Mouse (Mus musculus) B cell, adult 2 months (primary cell): ENCODE measurements around the gene Mmp11.
A peak's percentile ranks its signal among the peaks of the same experiment; 100 is the strongest.
"Not testable (repeated sequence)": the region's sequence is repeated elsewhere in the genome, so short reads cannot be mapped to it uniquely, and the experiment has no call there.

ENCODE experiments used
- DNase-seq, 2 experiments: peaks; one replicate each; pipeline ENCODE4 v3.0.0; 2022

The Mmp11 gene

DNA sequence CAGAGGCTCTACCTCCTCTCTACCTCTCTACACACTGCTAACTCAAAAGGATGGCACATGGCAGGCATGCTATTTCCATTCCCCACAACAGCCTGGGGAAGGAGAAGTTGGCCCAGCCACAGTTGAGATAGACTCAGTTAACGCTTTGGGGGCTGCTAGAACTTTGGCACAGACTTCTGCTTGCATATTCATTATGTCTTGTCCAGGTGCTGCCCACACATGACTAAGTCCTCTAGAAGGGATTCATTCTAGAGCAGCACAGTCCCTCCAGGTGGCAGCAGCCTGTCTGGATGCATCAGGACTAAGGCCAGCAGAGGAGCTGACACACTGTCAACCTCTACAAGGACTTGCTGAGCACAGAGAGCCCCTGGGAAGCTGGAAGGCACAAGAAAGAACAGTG lies 40.1 kb downstream of the Mmp11 start:
- DNase-seq = no peak

DNA sequence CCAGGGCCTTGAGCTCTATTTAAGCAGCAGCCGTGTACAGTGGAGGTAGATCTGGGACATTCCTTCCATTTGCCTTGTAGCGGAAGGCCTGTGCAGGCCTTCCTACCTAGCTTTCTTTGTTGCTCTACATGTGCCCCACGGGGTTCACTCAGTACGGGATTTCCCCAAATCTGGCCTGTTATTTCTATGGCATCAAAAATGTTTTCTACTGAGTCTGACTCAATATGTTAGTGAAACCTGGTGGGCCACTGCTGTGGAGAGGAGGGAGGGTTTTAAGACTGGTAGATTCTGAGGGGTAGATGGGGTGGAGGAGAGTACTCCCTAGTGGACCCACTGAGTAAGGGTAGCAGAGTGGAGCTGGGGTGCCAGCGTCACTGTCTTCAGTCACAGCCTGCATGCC lies 40.6 kb downstream of the Mmp11 start:
- no peak for DNase-seq

GRCm38 (mm10) chr10:75894601-75895000 lies 41.7 kb downstream of the Mmp11 start:
- peak in 1 of 2 experiments; percentile 12 for DNase-seq

DNA sequence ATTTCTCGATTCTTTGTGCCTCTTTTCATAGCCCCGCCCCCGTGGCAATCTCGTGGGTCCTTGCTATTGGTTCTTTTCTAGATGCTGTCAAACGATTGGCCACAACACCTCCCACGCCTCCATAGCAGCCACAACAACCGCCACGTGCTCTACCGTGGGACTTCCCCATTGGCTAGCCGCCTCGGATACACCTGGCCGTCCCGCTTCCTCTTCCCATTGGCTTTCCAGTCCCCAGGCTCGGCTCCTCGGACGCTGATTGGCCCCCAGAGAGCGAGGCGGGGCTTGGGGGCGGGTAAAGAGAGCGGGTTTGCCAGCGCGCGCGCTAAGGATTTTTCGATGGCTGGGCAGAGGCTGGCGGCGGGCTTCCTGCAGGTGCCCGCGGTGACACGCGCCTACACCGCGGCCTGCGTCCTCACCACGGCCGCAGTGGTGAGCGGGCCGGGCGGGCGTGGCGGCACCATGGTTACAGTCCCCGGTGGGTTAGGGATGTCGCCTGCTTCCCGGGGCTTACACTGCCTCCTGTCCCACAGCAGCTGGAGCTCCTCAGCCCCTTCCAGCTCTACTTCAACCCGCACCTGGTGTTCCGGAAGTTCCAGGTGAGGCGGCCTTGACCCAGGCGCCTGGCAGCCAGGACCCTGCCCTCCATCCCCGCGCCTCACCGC lies 43.1 kb downstream of the Mmp11 start, which contains the start of gene Derl3:
Gene Derl3 (plus strand): TSS at position 325 of the 662 bp plus-strand sequence.
- peak; percentile 96 to 97 for DNase-seq

GRCm38 (mm10) chr10:75889406-75890153 lies 46.7 kb downstream of the Mmp11 start:
- no peak for DNase-seq

DNA sequence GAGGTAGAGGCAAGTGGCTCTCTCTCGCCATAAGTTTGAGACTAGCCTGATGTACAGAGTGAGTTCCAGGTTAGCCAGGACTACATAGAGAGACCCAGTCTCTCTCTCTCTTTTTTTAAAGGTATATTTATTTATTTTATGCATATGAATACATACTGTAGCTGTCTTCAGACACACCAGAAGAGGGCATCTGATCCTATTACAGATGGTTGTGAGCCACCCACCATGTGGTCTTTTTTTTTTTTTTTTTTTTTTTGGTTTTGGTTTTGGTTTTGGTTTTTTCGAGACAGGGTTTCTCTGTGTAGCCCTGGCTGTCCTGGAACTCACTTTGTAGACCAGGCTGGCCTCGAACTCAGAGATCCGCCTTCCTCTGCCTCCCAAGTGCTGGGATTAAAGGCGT lies 48.8 kb downstream of the Mmp11 start:
- not testable (repeated sequence) for DNase-seq

DNA sequence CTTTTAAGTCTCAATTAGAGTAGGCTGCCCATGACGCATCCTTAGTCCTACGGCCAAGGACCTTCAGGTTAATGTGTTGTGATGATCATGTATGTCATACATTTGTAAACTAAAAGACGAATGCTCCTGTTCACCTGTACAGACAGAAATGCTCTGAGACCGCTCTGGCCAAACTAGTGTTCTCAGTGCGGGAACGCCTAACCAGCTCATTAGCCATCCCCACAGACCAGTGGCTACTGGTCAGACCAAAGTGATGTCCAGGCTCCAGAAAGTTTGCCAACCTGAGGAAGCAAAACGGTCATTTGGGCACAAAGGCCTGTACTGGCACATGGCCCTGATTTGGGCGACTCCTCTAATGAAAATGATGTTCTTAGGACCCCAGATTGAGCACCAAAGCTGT lies 51.6 kb downstream of the Mmp11 start:
- no peak for DNase-seq

- peak; percentile 80 to 81 for DNase-seq
These were observed 53.1 kb downstream of the Mmp11 start for GRCm38 (mm10) chr10:75883232-75883552.

DNA sequence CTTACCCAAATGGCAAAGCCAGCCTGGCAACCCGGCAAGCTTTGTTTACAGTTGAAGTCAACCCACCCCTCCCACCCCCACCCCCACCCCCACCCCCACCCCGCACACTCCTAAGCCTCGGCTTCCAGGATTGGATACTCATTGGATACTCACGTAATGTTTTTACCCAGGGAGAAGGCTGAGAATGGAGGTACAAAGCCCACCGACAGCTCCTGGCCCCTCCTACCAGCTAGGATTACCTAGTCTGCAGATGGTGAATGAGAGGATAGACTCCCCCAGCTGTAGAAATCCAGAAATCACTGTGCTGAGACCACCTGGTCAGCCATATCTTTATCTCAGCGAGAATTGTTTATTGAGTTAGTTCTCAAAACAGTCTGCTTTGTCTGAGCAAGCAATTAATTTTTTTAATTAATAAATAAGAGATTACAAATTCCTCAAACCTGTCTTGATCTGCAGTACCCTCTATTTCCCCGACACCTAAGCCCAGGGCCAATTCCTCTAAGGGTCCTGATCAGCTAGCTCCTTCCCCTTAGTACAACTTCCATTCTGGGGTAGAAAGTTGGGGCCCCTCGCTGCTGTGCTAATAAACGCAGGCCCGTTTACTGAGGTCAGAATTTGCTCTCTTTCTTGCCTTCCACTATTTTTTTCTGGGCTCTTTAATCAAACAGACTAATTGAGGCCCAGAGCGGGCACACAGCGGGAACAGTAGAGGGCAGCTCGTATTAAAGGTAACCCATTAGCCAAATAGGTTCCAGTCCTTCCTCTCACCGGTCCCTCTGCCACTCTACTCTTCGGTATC lies 53.7 kb downstream of the Mmp11 start:
- no peak for DNase-seq

DNA sequence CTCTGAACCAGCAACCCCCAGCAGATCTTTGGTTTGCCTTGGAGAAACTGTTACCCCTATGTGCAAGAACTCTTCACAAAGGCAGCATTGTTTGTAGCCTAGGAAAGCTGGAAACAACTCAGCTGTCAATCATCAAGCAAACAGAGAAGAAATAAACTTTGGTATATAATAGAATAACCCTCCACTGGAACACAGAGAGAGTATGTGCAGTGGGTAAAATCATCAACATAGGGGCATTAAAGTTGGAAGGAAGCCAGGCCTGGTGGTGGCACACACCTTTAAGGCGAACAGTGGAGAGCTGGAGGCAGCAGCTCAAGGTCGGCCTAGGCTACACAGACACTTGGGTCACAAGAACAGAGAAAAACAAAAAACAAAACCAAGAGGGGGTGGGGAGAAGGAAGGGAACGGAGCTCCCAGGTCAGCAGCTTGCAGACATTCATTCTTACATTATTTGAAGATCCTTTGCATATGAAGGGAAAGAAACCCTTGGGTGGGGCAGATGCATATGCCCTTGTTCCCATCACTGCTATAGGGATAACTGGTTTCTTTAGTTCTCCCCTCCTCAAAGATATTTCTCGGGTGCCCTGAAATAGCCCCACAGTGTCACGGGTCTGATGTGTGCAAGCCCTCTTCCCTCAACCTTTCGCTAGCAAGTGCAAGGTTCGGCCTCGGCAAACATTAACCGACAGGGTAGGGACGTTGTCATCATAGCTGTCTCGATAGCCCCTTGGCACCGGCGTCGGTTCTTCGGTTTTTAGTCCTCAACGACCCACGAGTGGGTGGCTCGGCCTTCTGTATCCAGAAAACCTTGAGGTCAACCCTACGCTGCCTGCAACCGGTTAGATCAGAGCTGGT lies 54.5 kb downstream of the Mmp11 start:
- DNase-seq = no peak

DNA sequence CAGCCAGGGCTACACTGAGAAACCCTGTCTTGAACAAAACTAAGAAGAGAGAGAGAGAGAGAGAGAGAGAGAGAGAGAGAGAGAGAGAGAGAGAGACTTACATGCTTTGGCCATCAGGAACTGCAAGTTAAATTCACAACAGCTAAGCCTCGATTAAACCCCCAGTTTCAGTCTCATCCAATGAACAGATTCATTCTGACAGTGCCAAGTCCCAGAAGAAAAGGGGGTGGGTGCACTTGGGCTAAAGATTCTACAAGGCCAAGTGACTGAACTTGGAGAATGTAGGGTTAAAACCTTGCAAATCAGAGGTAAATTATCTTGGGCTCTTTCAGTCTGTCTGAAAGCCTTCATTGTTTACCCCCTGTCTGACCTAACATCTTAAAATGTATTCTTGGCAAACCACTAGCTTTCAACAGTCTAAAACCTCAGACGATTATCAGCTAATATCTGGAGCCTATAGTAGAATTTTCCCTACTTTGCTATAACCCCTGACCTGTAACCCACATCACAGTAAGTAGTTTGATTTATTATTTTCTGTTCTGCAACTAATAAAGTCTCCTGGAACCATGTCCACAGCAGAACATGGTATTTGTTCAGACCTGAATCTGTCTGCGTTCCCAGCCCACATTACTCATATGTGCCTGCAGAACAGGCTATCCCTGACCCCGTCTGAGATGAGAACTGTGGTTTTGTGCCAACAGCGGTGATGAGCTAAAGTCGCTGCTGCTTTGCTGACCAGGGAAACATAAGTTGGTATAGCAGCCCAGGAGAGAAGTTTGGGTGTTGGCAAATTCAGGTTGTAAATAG lies 55.3 kb downstream of the Mmp11 start:
- no peak for DNase-seq

GRCm38 (mm10) chr10:75880351-75880750 lies 55.9 kb downstream of the Mmp11 start:
- DNase-seq = no peak

- DNase-seq = no peak
These were observed 57.5 kb downstream of the Mmp11 start for GRCm38 (mm10) chr10:75878836-75879235.

DNA sequence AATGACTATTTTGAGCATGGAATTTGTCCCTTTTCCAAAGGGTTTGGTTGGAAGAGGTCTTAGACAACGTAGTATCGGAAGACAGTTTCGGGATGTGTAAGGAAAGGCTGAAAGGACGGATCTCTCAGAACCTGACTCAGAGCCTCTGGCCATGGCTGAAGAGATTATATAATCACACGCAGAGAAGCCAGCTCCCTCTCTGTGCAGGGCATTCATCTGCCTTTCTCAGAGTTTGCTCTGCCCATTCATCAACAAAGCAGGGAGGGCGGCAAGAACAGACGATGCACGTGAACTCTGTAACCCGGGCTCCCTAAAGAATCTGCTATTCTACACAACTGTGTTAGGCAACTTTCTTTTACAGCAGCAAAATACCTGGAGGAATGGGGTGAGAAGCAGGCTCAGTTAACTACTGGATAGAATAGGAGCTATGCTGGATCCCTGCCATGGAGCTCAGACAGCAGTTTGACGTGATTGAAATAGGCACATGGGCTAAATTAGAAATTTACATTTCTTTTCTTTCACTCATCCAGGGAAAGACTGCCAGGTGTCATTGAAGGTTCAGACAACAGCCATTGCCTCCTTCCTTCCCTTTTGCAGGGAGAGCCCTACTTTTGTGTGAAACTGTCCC lies 62.6 kb downstream of the Mmp11 start:
- no peak for DNase-seq
